Mouse (Mus musculus): ENCODE measurements around the gene Hist1h4c.

- TF ChIP-seq GATA1 (IDR thresholded peaks at IDR 0.05; ENCODE audit: low read length) (no peak), TAL1 (IDR thresholded peaks at IDR 0.05; ENCODE audit: low read length) (no peak)
These were observed 11.6 kb upstream of the Hist1h4c start for GRCm38 (mm10) chr13:23709714-23710373.

Data from erythroblast, embryonic 14.5 days (primary cell).